Mouse (Mus musculus) C2C12 (cell line): ENCODE data around the gene Kxd1. TPM values are rescaled to one million over a fixed set of nuclear protein-coding genes. Genes with fewer than 3 reads are reported as not detected.

Experiments used
- H3K27me3 ChIP-seq: one replicate; pipeline ENCODE4 v1.6.1; 2011; ENCODE audit not compliant: control insufficient read depth, insufficient read depth, insufficient read length
- H3K36me3 ChIP-seq: one replicate; pipeline ENCODE4 v1.6.1; 2011; ENCODE audit not compliant: control insufficient read depth, insufficient read depth
- H3K4me3 ChIP-seq: one replicate; pipeline ENCODE4 v1.5.1; 2011; ENCODE audit warnings: mild to moderate bottlenecking, control low read depth; ENCODE audit not compliant: poor library complexity, insufficient read depth, severe bottlenecking
- H3K79me2 ChIP-seq: one replicate; pipeline ENCODE4 v1.6.1; 2011; ENCODE audit not compliant: control insufficient read depth, insufficient read depth
- H3K79me3 ChIP-seq: one replicate; pipeline ENCODE4 v1.6.1; 2011; ENCODE audit warnings: low read depth, control low read depth
- H3ac ChIP-seq: one replicate; pipeline ENCODE3; 2011; ENCODE audit warnings: low read depth; ENCODE audit not compliant: control insufficient read depth, insufficient read length
- CEBPB ChIP-seq: IDR thresholded peaks from one replicate; pipeline ENCODE4 v1.6.1; 2011; ENCODE audit warnings: low read depth, mild to moderate bottlenecking, control low read depth, moderate library complexity
- CTCF ChIP-seq: IDR thresholded peaks from one replicate; pipeline ENCODE4 v1.5.1; 2011; ENCODE audit not compliant: control insufficient read depth, insufficient read depth, insufficient read length
- FOSL1 ChIP-seq: IDR thresholded peaks from one replicate; pipeline ENCODE4 v1.8.0; 2011; ENCODE audit warnings: mild to moderate bottlenecking, low read length; ENCODE audit not compliant: poor library complexity, insufficient read depth, severe bottlenecking
- MAX ChIP-seq: IDR thresholded peaks from one replicate; pipeline ENCODE4 v1.6.1; 2011; ENCODE audit warnings: mild to moderate bottlenecking, control low read depth
- MYOD1 ChIP-seq: IDR thresholded peaks from one replicate; pipeline ENCODE4 v1.6.1; 2011; ENCODE audit warnings: low read depth; ENCODE audit not compliant: control insufficient read depth, insufficient read length
- MYOG ChIP-seq: IDR thresholded peaks from one replicate; pipeline ENCODE4 v1.6.1; 2011; ENCODE audit not compliant: control insufficient read depth, insufficient read length; ENCODE audit errors: extremely low read depth
- USF1 ChIP-seq: IDR thresholded peaks from one replicate; pipeline ENCODE4 v1.6.1; 2011; ENCODE audit warnings: low read depth, mild to moderate bottlenecking, control low read depth, moderate library complexity
- polyA plus RNA-seq: library from polyadenylated mRNA; unstranded; fragments of >200 nt; fragmentation: generic; extraction: Trizol; gene quantifications from one replicate; pipeline ENCODE4 v1.2.1, GENCODE M21; 2012; ENCODE audit warnings: missing spikeins

Gene Kxd1
- polyA plus RNA-seq, 1 experiment, result 47.5 TPM

- no peaks in the 10 kb centered on the region for H3K36me3 ChIP-seq
- peaks cover 23% of the 10 kb centered on the region for H3K79me3 ChIP-seq
- peak overlapping the region; percentile 51 for H3K4me3 ChIP-seq
- no peaks in the 10 kb centered on the region for H3K27me3 ChIP-seq
- H3K79me2 ChIP-seq, result peaks cover 53% of the 10 kb centered on the region
- H3ac ChIP-seq, result peak overlapping the region; percentile 82
- TF ChIP-seq CTCF, result no peak
- TF ChIP-seq USF1, result no peak
- TF ChIP-seq MYOG, result no peak
- no peak for TF ChIP-seq FOSL1
- no peak for TF ChIP-seq MAX
- no peak for TF ChIP-seq CEBPB
- no peak for TF ChIP-seq MYOD1
Measured at GRCm38 (mm10) chr8:70494416-70494945, 33.3 kb downstream of the Kxd1 start.

- no peaks in the 10 kb centered on the region for H3K36me3 ChIP-seq
- H3K79me2 ChIP-seq, result peaks cover 52% of the 10 kb centered on the region
- H3K79me3 ChIP-seq, result peaks cover 23% of the 10 kb centered on the region
- peak overlapping the region; percentile 82 for H3ac ChIP-seq
- TF ChIP-seq MAX (no peak), CTCF (no peak), MYOD1 (no peak), USF1 (no peak), CEBPB (no peak), FOSL1 (no peak), MYOG (no peak)
- peak overlapping the region; percentile 51 for H3K4me3 ChIP-seq
- H3K27me3 ChIP-seq, result no peaks in the 10 kb centered on the region
Measured at GRCm38 (mm10) chr8:70493692-70494415, 33.9 kb downstream of the Kxd1 start.

DNA sequence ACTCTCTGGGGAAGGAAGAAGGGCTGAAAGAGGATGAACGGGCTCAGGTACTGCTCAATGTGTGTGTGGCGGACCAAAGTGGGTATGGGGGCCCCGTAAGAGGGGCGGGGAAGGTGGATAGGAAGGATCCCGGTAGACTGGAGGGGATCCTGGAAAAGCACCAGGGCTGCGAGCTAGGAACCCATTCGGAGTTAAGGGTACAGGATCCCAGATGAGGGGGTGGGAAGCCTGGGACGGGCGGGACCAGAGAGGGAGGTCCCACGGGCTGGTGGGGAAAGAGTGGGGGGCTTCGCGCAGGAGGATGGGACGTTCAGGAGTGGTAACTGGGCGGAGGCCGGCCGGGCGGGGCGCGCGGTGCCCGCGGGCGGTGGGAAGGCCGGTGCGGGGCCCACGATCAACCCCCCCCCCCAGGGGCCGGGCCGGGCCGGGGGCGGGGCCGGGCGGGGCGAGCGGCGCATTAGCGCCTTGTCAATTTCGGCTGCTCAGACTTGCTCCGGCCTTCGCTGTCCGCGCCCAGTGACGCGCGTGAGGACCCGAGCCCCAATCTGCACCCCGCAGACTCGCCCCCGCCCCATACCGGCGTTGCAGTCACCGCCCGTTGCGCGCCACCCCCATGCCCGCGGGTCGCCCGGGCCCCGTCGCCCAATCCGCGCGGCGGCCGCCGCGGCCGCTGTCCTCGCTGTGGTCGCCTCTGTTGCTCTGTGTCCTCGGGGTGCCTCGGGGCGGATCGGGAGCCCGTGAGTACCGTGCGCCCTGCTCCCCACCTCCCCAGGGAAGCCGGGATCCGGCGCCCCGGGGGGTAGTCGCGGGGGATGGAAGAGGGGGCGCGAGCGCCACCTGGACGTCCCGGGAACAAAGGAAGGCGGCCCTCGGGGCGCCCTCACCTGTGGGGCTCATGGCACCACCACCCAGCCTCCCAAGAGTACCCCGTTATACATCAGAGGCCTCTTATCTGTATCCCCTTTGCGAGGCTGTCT, 34.8 kb downstream of the Kxd1 start, which contains the start of gene Crlf1:
TSS of gene Crlf1 (plus strand) at position 495 of the 977 bp plus-strand sequence.
- peak within 1 kb of the TSS; percentile 51 for H3K4me3 ChIP-seq
- H3K36me3 ChIP-seq, result no peaks in the 10 kb centered on the region
- TF ChIP-seq MAX (no peak), CEBPB (no peak), CTCF (no peak), FOSL1 (no peak), MYOD1 (no peak), USF1 (no peak), MYOG (no peak)
- H3K79me2 ChIP-seq, result peaks cover 43% of the 10 kb centered on the region
- H3K27me3 ChIP-seq, result no peaks in the 10 kb centered on the region
- H3ac ChIP-seq, result peak within 1 kb of the TSS; percentile 82
- peaks cover 21% of the 10 kb centered on the region for H3K79me3 ChIP-seq

- Histone ChIP-seq H3K79me2 (peaks cover 27% of the 10 kb centered on the region), H3K79me3 (peaks cover 10% of the 10 kb centered on the region), H3K27me3 (no peaks in the 10 kb centered on the region), H3K36me3 (no peaks in the 10 kb centered on the region), H3K4me3 (no peak overlapping the region), H3ac (no peak overlapping the region)
- TF ChIP-seq MAX (no peak), CTCF (no peak), USF1 (no peak), FOSL1 (no peak), CEBPB (no peak), MYOG (no peak), MYOD1 (no peak)
Measured at GRCm38 (mm10) chr8:70490880-70491495, 36.8 kb downstream of the Kxd1 start.
